8 mouse cellular contexts compared by ENCODE assay signal in genomic region chr10:116301258-116301657, GRCm38 (mm10). TPM values are rescaled to one million over a fixed set of nuclear protein-coding genes. Genes with fewer than 3 reads are reported as not detected.
A peak's percentile ranks its signal among the peaks of the same experiment; 100 is the strongest.
DNase-seq lines count a peak whose midpoint lies in the region; ATAC-seq and TF ChIP-seq lines count a peak whose summit lies in the region.

No protein-coding gene starts in this region.

- no peaks in the 10 kb centered on the region for H3K9me3 ChIP-seq in embryonic facial prominence, embryonic 12.5 days
- no peaks in the 10 kb centered on the region for H3K9me3 ChIP-seq in heart, embryonic 15.5 days (replicated peaks)
- H3K9me3 ChIP-seq in kidney, postnatal 0 days (replicated peaks; ENCODE audit: low read length) = no peaks in the 10 kb centered on the region

- peak overlapping the region; percentile 97 for H3K4me2 ChIP-seq in embryonic facial prominence, embryonic 12.5 days (replicated peaks)
- H3K4me2 ChIP-seq in heart, embryonic 15.5 days = peak overlapping the region; percentile 86
- peak overlapping the region; percentile 82 for H3K4me2 ChIP-seq in kidney, postnatal 0 days (ENCODE audit: low read length)

- peaks cover 3% of the 10 kb centered on the region; the same call in 1 of the 2 replicates for H3K4me1 ChIP-seq in embryonic facial prominence, embryonic 12.5 days
- peaks cover 12% of the 10 kb centered on the region for H3K4me1 ChIP-seq in heart, embryonic 15.5 days (replicated peaks)
- H3K4me1 ChIP-seq in kidney, postnatal 0 days (replicated peaks; ENCODE audit: insufficient read depth, low read length) = no peaks in the 10 kb centered on the region; the same call in 1 of the 2 replicates

- peak overlapping the region; percentile 77 for H3K4me3 ChIP-seq in gastrocnemius, adult 2 months
- peak overlapping the region; percentile 48 for H3K4me3 ChIP-seq in embryonic facial prominence, embryonic 12.5 days
- peak overlapping the region; percentile 53 for H3K4me3 ChIP-seq in heart, embryonic 15.5 days
- peak overlapping the region; percentile 40 for H3K4me3 ChIP-seq in kidney, postnatal 0 days (replicated peaks; ENCODE audit: low read depth, low read length)

- peak overlapping the region; percentile 48 for H3K9ac ChIP-seq in embryonic facial prominence, embryonic 12.5 days
- peak overlapping the region; percentile 30 for H3K9ac ChIP-seq in heart, embryonic 15.5 days
- H3K9ac ChIP-seq in kidney, postnatal 0 days (ENCODE audit: low read depth, low read length) = peak overlapping the region; percentile 52

- H3K36me3 ChIP-seq in embryonic facial prominence, embryonic 12.5 days = no peaks in the 10 kb centered on the region
- no peaks in the 10 kb centered on the region for H3K36me3 ChIP-seq in heart, embryonic 15.5 days
- no peaks in the 10 kb centered on the region for H3K36me3 ChIP-seq in kidney, postnatal 0 days (ENCODE audit: insufficient read depth, low read length)

- no peak for TF ChIP-seq CTCF in gastrocnemius, adult 2 months (IDR thresholded peaks at IDR 0.05)
- no peak for TF ChIP-seq CTCF in kidney, postnatal 0 days (IDR thresholded peaks at IDR 0.05; ENCODE audit: low read depth)

- peak; percentile 64 for DNase-seq in gastrocnemius, adult 2 months
- no peak for DNase-seq in gastrocnemius, adult 18-20 months (ENCODE audit: low spot score)
- peak; percentile 57 for DNase-seq in kidney, postnatal 0 days (ENCODE audit: low spot score)
- peak; percentile 80 for DNase-seq in lung, postnatal 25 days (ENCODE audit: low spot score)
- peak; percentile 21 for DNase-seq in yolk sac, embryonic 10.5 days (ENCODE audit: low spot score)
- no peak for DNase-seq in right cerebral cortex, postnatal 25 days

- H3K27ac ChIP-seq in gastrocnemius, adult 2 months = peak overlapping the region; percentile 93
- no peak overlapping the region for H3K27ac ChIP-seq in embryonic facial prominence, embryonic 12.5 days
- peak overlapping the region; percentile 35; the same call in 1 of the 2 replicates for H3K27ac ChIP-seq in heart, embryonic 15.5 days
- H3K27ac ChIP-seq in kidney, postnatal 0 days = peak overlapping the region; percentile 64

- intact Hi-C loops in gastrocnemius, adult 2 months (cut with DNase I) = loop anchor here (5.0 kb wide), 2 partner anchors 34 to 49 kb away; no protein-coding TSS in a partner anchor

- under 1% methylated on average over 34 of the region's 36 CpGs for WGBS in embryonic facial prominence, embryonic 12.5 days
- WGBS in heart, embryonic 15.5 days = under 1% methylated on average over 36 of the region's 36 CpGs
- WGBS in kidney, postnatal 0 days = under 1% methylated on average over 36 of the region's 36 CpGs

- peaks cover 32% of the 10 kb centered on the region for H3K27me3 ChIP-seq in embryonic facial prominence, embryonic 12.5 days
- peaks cover 20% of the 10 kb centered on the region for H3K27me3 ChIP-seq in heart, embryonic 15.5 days
- H3K27me3 ChIP-seq in kidney, postnatal 0 days (ENCODE audit: insufficient read depth, low read length) = no peaks in the 10 kb centered on the region

- no peak for ATAC-seq in embryonic facial prominence, embryonic 12.5 days (ENCODE audit: insufficient number of reproducible peaks, insufficient read depth, low FRiP score, low TSS enrichment)
- peak; percentile 69; the same call in 1 of the 2 replicates for ATAC-seq in heart, embryonic 15.5 days (replicated peaks; ENCODE audit: insufficient number of reproducible peaks, insufficient read depth, low FRiP score, low read depth)
- ATAC-seq in kidney, postnatal 0 days (replicated peaks; ENCODE audit: low FRiP score, low read depth) = peak; percentile 43; the same call in 1 of the 2 replicates

RNA-seq across cellular contexts. Expression of gene Ptprb, which starts 25.9 kb away (rescaled TPM):
- 10 to 100 TPM; 22.3 to 32.2 TPM for total RNA-seq in gastrocnemius, adult 2 months (2021)
- 10 to 100 TPM; 21.1 to 24.0 TPM for total RNA-seq in gastrocnemius, adult 18-20 months (2021)
- polyA plus RNA-seq in embryonic facial prominence, embryonic 12.5 days (2016; fragmentation: Nextera tagmentation; extraction: Ambion mirVana) = 2.4 and 3.6 TPM in 2 replicates
- polyA plus RNA-seq in heart, embryonic 15.5 days (2015; fragmentation: Nextera tagmentation; extraction: Ambion mirVana) = 6.6 and 7.4 TPM in 2 replicates
- 5.5 and 6.4 TPM in 2 replicates for polyA plus RNA-seq in kidney, postnatal 0 days (2015; fragmentation: Nextera tagmentation; extraction: Ambion mirVana)

Comparison
In these comparisons a context has a peak if more than half of its experiments do, and no peak if none do; other contexts are left out.
1. DNase-seq: peak in gastrocnemius, adult 2 months (single experiment), kidney, postnatal 0 days (single experiment), lung, postnatal 25 days (single experiment) and yolk sac, embryonic 10.5 days (single experiment); none in gastrocnemius, adult 18-20 months (single experiment) and right cerebral cortex, postnatal 25 days (single experiment).
2. Peak in every context shown above with its lines, with median percentiles within 50 percentile points of each other: H3K4me3 ChIP-seq, H3K4me2 ChIP-seq and H3K9ac ChIP-seq.